Mouse (Mus musculus): ENCODE results near the gene Dbi. TPM values are rescaled to one million over a fixed set of nuclear protein-coding genes. Genes with fewer than 3 reads are reported as not detected.

Dbi gene
- total and polyA plus RNA-seq, 3 experiments, result 149 to 164 TPM; not detected in 1

DNA sequence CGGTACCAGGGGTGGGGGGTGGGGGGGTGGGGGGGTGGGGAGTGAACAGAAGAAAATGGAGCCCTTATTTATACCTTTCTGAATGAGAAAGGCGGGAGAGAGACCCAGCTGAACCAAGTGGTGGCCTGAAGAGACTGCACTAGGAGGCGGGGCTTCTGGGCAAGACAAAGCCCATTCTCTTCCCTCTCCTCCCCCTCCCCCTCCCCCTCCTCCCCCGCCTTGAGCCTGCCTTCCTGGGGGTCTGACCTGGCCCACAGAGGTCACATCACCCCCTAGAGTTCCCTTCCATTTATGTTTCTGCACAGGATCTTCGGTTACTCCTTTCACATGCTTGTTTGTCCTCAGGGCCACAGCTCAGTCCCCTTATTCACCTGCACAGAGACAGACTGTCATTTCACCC lies 31.7 kb downstream of the Dbi start:
- no peak overlapping the region for H3K27ac ChIP-seq (ENCODE audit: control insufficient read depth, low read depth, low read length)
- H3K79me2 ChIP-seq (ENCODE audit: control insufficient read depth, insufficient read depth, low read length, poor library complexity), result no peaks in the 10 kb centered on the region
- no peaks in the 10 kb centered on the region for H3K36me3 ChIP-seq (ENCODE audit: control insufficient read depth in 1 of 2, insufficient read depth in 2 of 2, low read length in 2 of 2)
- no peak overlapping the region for H3K4me3 ChIP-seq (ENCODE audit: control insufficient read depth in 1 of 2, insufficient read depth in 1 of 2, low read depth in 2 of 2, low read length in 2 of 2)
- H3K9me3 ChIP-seq (replicated peaks; ENCODE audit: insufficient read depth, low read length), result no peaks in the 10 kb centered on the region
- H3K27me3 ChIP-seq (ENCODE audit: control insufficient read depth in 1 of 2, insufficient read depth in 2 of 2, low read length in 2 of 2), result no peaks in the 10 kb centered on the region
- DNase-seq (ENCODE audit: low read depth, low spot score), result no peak
- H3K9ac ChIP-seq (ENCODE audit: control insufficient read depth, low read depth, low read length, poor library complexity, severe bottlenecking), result no peak overlapping the region
- no peaks in the 10 kb centered on the region for H3K4me1 ChIP-seq (ENCODE audit: control insufficient read depth in 1 of 2, insufficient read depth in 2 of 2, low read length in 2 of 2)
- no peak for TF ChIP-seq MEF2A (IDR thresholded peaks at IDR 0.05; ENCODE audit: extremely low read depth, insufficient replicate concordance, low read depth, low read length, poor library complexity, severe bottlenecking)
- TF ChIP-seq USF2 (IDR thresholded peaks at IDR 0.05; ENCODE audit: borderline replicate concordance in 1 of 2, insufficient read depth in 1 of 2, low read depth in 1 of 2, low read length in 2 of 2), result no peak
- TF ChIP-seq TAL1 (IDR thresholded peaks at IDR 0.05; ENCODE audit: low read length), result no peak
- TF ChIP-seq TCF12 (IDR thresholded peaks at IDR 0.05; ENCODE audit: low read depth, low read length), result no peak

DNA sequence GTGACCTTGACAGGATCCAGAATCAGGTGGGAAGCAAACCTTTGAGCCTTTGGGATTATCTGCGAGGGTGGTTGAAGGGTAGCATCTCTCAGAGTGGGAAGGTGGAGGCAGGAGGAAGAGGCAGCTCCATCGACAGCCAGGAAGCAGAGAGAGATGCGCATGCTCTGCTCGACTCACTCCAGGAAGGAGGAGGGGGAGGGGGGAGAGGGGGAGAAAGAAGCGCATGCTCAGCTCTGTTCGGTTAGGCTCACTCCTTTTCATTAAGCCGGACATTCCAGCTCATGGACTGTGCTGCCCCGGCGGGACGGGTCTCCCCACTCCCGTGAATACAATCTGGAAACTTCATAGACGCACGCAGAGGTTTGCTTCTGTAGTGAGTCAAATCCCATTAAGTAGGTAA lies 34.2 kb downstream of the Dbi start:
- H3K9ac ChIP-seq (ENCODE audit: control insufficient read depth, low read depth, low read length, poor library complexity, severe bottlenecking), result no peak overlapping the region
- H3K9me3 ChIP-seq (replicated peaks; ENCODE audit: insufficient read depth, low read length), result no peaks in the 10 kb centered on the region
- H3K27ac ChIP-seq (ENCODE audit: control insufficient read depth, low read depth, low read length), result no peak overlapping the region
- no peak for DNase-seq (ENCODE audit: low read depth, low spot score)
- TF ChIP-seq POLR2AphosphoS5 (IDR thresholded peaks at IDR 0.05; ENCODE audit: borderline replicate concordance, low read depth, low read length) (no peak), CTCF (IDR thresholded peaks at IDR 0.05 in 2 of 3, conservative IDR thresholded peaks at IDR 0.05 in 1 of 3; ENCODE audit: control insufficient read depth in 1 of 3, insufficient read depth in 1 of 3, low read depth in 2 of 3, low read length in 3 of 3, poor library complexity in 1 of 3, severe bottlenecking in 1 of 3) (no peak), POLR2A (IDR thresholded peaks at IDR 0.05; ENCODE audit: control insufficient read depth in 1 of 2, insufficient read depth in 1 of 2, low read depth in 1 of 2, low read length in 2 of 2, poor library complexity in 1 of 2) (no peak), ZC3H11A (IDR thresholded peaks at IDR 0.05; ENCODE audit: low read depth, low read length) (no peak), ZNF384 (IDR thresholded peaks at IDR 0.05; ENCODE audit: low read depth, low read length) (no peak), SIN3A (IDR thresholded peaks at IDR 0.05; ENCODE audit: low read length) (no peak), ELF1 (IDR thresholded peaks at IDR 0.05; ENCODE audit: low read depth, low read length) (no peak), USF2 (IDR thresholded peaks at IDR 0.05; ENCODE audit: borderline replicate concordance in 1 of 2, insufficient read depth in 1 of 2, low read depth in 1 of 2, low read length in 2 of 2) (no peak), NELFE (IDR thresholded peaks at IDR 0.05; ENCODE audit: low read depth, low read length) (no peak), CHD2 (IDR thresholded peaks at IDR 0.05; ENCODE audit: low read length) (no peak), USF1 (IDR thresholded peaks at IDR 0.05; ENCODE audit: low read depth, low read length) (no peak), NRF1 (IDR thresholded peaks at IDR 0.05; ENCODE audit: insufficient read depth, low read depth, low read length, poor library complexity, severe bottlenecking) (no peak), MYC (IDR thresholded peaks at IDR 0.05; ENCODE audit: low read depth, low read length) (no peak), CHD1 (IDR thresholded peaks at IDR 0.05; ENCODE audit: low read depth, low read length) (no peak), MAX (IDR thresholded peaks at IDR 0.05; ENCODE audit: low read length) (no peak)
- H3K27me3 ChIP-seq (ENCODE audit: control insufficient read depth in 1 of 2, insufficient read depth in 2 of 2, low read length in 2 of 2), result no peaks in the 10 kb centered on the region
- H3K79me2 ChIP-seq (ENCODE audit: control insufficient read depth, insufficient read depth, low read length, poor library complexity), result no peaks in the 10 kb centered on the region
- H3K4me1 ChIP-seq (ENCODE audit: control insufficient read depth in 1 of 2, insufficient read depth in 2 of 2, low read length in 2 of 2), result no peaks in the 10 kb centered on the region
- H3K4me3 ChIP-seq (ENCODE audit: control insufficient read depth in 1 of 2, insufficient read depth in 1 of 2, low read depth in 2 of 2, low read length in 2 of 2), result no peak overlapping the region
- no peaks in the 10 kb centered on the region for H3K36me3 ChIP-seq (ENCODE audit: control insufficient read depth in 1 of 2, insufficient read depth in 2 of 2, low read length in 2 of 2)
